Mouse (Mus musculus) liver, embryonic 13.5 days (tissue): ENCODE results near the gene 4930539E08Rik. TPM values are rescaled to one million over a fixed set of nuclear protein-coding genes. Genes with fewer than 3 reads are reported as not detected.

Experiments
- ATAC-seq: fragments of 200-750 bp; cut with Nextera tagmentation; 2 replicates; pipeline ENCODE4 v1.8.0; 2017; ENCODE audit warnings: low read depth, mild to moderate bottlenecking, moderate number of reproducible peaks, moderate library complexity
- DNase-seq: peaks from one replicate; pipeline ENCODE4 v3.0.0; 2022
- H3K27ac ChIP-seq: fragments of 300-500 bp; sonication (generic); 2 replicates; pipeline ENCODE4 v1.5.1; 2015; ENCODE audit warnings: moderate library complexity, mild to moderate bottlenecking, inconsistent platforms
- H3K27me3 ChIP-seq: fragments of 300-500 bp; sonication (generic); 2 replicates; pipeline ENCODE4 v1.6.1; 2015; ENCODE audit warnings: mild to moderate bottlenecking, inconsistent platforms
- H3K36me3 ChIP-seq: fragments of 300-500 bp; sonication (generic); 2 replicates; pipeline ENCODE4 v1.6.1; 2015; ENCODE audit warnings: mild to moderate bottlenecking, inconsistent platforms
- H3K4me1 ChIP-seq: fragments of 300-500 bp; sonication (generic); replicated peaks from 2 replicates; pipeline ENCODE4 v1.6.1; 2015; ENCODE audit warnings: inconsistent platforms
- H3K4me2 ChIP-seq: fragments of 300-500 bp; sonication (generic); 2 replicates; pipeline ENCODE4 v1.6.1; 2015; ENCODE audit warnings: inconsistent platforms, mild to moderate bottlenecking, moderate library complexity
- H3K4me3 ChIP-seq: fragments of 300-500 bp; sonication (generic); replicated peaks from 2 replicates; pipeline ENCODE4 v1.5.1; 2015; ENCODE audit warnings: mild to moderate bottlenecking, inconsistent platforms
- H3K9ac ChIP-seq: fragments of 300-500 bp; sonication (generic); 2 replicates; pipeline ENCODE4 v1.6.1; 2015; ENCODE audit warnings: mild to moderate bottlenecking, inconsistent platforms
- H3K9me3 ChIP-seq: fragments of 300-500 bp; sonication (generic); replicated peaks from 2 replicates; pipeline ENCODE4 v1.6.1; 2016; ENCODE audit warnings: inconsistent platforms
- WGBS: fragments of 180-500 bp; shearing (Covaris S2); methylation state at CpG from one replicate; pipeline ENCODE4 v1.1.7; 2015; ENCODE audit not compliant: insufficient replicate concordance; 5-methylcytosine and 5-hydroxymethylcytosine counted together
- polyA plus RNA-seq: library from polyadenylated mRNA; unstranded; fragments of >200 nt; fragmentation: Nextera tagmentation; extraction: Ambion mirVana; gene quantifications from 2 replicates; pipeline ENCODE4 v1.2.1, GENCODE M21; 2015

The 4930539E08Rik gene
- polyA plus RNA-seq, 1 experiment from 2014 or later = 0.15 TPM

DNA sequence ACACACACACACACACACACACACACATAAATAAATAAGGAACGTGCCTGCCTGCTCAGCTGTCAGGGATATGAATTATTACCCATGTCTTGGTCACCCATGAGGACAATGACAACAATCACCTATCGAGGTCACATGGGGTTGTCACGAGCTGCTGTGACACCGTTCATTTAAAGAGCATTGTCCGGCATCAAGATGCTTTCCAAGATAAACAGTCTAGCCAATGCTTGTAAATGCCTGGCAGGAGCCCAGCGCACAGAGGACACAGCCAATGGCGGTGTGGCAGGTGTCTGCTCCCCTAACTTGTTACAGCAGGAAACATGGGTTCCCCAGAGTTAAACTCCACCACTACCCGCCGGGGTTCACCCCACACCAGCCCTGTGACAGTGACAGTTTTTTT is 12.9 kb upstream of the 4930539E08Rik start:
- Histone ChIP-seq H3K27ac (peak overlapping the region; percentile 99), H3K4me1 (peaks cover 66% of the 10 kb centered on the region)

DNA sequence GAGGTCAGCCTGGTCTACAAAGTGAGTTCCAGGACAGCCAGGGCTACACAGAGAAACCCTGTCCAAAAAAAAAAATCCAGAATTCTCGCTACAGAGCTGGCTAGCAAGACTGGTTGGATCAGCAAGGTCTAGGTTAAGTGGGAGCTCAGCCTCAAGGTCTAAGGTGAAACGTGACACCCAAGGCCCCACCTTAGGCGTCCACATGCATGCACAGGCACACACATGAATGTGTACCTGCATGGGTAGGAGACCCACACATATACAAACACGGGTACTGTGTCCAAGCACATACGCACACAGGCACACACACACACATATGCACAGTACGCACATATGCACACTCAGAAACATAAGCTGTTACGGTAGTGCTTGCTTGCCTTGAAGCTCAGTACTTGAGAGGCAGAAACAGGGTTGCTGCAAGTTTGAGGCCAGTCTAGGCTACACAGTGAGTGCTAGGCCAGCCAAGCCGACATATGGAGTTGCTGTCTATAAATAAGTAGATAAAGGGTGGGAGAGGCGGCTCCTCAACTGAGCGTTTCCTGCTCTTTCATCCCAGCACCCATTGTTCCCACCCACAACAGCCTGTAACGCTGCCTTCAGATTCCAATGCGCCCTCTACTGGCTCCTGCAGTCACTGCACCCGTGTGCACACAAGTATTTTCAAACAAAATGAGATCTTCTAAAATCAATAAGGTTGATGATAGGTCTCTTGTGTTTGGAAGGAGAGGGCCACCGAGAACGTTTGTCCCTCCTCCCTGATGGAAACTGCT is 11.9 kb upstream of the 4930539E08Rik start:
- H3K4me1 ChIP-seq = peaks cover 60% of the 10 kb centered on the region
- ATAC-seq = no peak
- no peak overlapping the region for H3K4me2 ChIP-seq
- DNase-seq = peak; percentile 62
- H3K27ac ChIP-seq = peak overlapping the region; percentile 99
- 33% methylated on average over 15 of the region's 15 CpGs for WGBS
- no peak overlapping the region for H3K9ac ChIP-seq
- no peaks in the 10 kb centered on the region for H3K9me3 ChIP-seq
- H3K4me3 ChIP-seq = no peak overlapping the region
- no peaks in the 10 kb centered on the region for H3K27me3 ChIP-seq
- no peaks in the 10 kb centered on the region for H3K36me3 ChIP-seq

More for the DNA sequence above, 12.9 kb upstream of the 4930539E08Rik start:
- Histone ChIP-seq H3K27me3 (no peaks in the 10 kb centered on the region), H3K9me3 (no peaks in the 10 kb centered on the region), H3K4me2 (no peak overlapping the region), H3K4me3 (no peak overlapping the region), H3K9ac (no peak overlapping the region), H3K36me3 (no peaks in the 10 kb centered on the region)
- 77% methylated on average over 9 of the region's 9 CpGs for WGBS
- no peak for ATAC-seq
- no peak for DNase-seq

GRCm38 (mm10) chr17:28926380-28926779 is 11.3 kb upstream of the 4930539E08Rik start:
- Histone ChIP-seq H3K9ac (no peak overlapping the region), H3K4me2 (no peak overlapping the region)
- WGBS = 9% methylated on average over 13 of the region's 13 CpGs

DNA sequence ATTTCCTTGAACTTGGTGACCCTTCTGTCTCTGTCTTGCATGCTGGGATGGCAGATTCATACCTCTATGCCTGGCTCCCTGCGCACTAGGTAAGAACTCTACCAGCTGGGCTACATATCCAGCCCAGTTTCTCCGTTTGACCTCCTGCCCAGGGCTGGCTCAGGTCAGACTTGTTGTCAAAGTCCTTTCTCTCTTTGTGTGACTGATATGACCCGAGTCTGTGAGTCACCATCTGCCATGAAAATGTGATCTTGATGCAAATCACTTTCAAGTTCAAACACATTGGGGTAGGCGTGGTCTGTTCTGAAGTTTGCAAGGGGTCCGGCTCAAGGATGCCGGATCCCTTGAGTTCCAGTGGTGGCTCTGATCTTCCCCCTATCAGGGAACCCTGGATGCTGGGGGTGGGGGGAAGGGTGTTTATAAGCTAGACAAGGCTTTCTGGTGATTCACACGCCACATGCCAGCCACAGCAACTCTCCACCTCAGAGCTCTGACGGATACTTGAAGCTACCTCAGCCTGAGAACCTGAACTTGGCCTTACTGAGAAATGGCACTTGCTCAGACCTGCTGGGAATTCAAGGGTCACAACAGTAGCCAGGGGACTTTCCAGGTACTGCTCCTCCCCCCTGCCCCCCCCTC is 10.0 kb upstream of the 4930539E08Rik start:
- 73% methylated on average over 8 of the region's 8 CpGs for WGBS
- Histone ChIP-seq H3K27me3 (no peaks in the 10 kb centered on the region), H3K9ac (no peak overlapping the region), H3K4me3 (no peak overlapping the region), H3K36me3 (no peaks in the 10 kb centered on the region), H3K9me3 (no peaks in the 10 kb centered on the region), H3K4me2 (no peak overlapping the region), H3K4me1 (peaks cover 49% of the 10 kb centered on the region), H3K27ac (no peak overlapping the region)
- ATAC-seq (no peak), DNase-seq (no peak)

More at GRCm38 (mm10) chr17:28926380-28926779, 11.3 kb upstream of the 4930539E08Rik start:
- DNase-seq (peak; percentile 61), ATAC-seq (no peak)
- Histone ChIP-seq H3K4me1 (peaks cover 53% of the 10 kb centered on the region), H3K4me3 (no peak overlapping the region), H3K9me3 (no peaks in the 10 kb centered on the region), H3K27me3 (no peaks in the 10 kb centered on the region), H3K27ac (peak overlapping the region; percentile 78; the same call in 1 of the 2 replicates), H3K36me3 (no peaks in the 10 kb centered on the region)

- peaks cover 19% of the 10 kb centered on the region for H3K4me1 ChIP-seq
- WGBS = 19% methylated on average over 6 of the region's 6 CpGs
- H3K9ac ChIP-seq = no peak overlapping the region
Observed at GRCm38 (mm10) chr17:28922096-28922495, 7.0 kb upstream of the 4930539E08Rik start.

GRCm38 (mm10) chr17:28921086-28921485 is 6.0 kb upstream of the 4930539E08Rik start:
- Histone ChIP-seq H3K4me2 (no peak overlapping the region), H3K27me3 (no peaks in the 10 kb centered on the region), H3K27ac (no peak overlapping the region), H3K4me1 (peaks cover 9% of the 10 kb centered on the region), H3K4me3 (no peak overlapping the region), H3K36me3 (no peaks in the 10 kb centered on the region), H3K9me3 (no peaks in the 10 kb centered on the region), H3K9ac (no peak overlapping the region)
- WGBS = 48% methylated on average over 8 of the region's 8 CpGs
- ATAC-seq = no peak
- DNase-seq = no peak

More at GRCm38 (mm10) chr17:28922096-28922495, 7.0 kb upstream of the 4930539E08Rik start:
- DNase-seq = no peak
- Histone ChIP-seq H3K36me3 (no peaks in the 10 kb centered on the region), H3K4me3 (no peak overlapping the region), H3K4me2 (no peak overlapping the region), H3K27me3 (no peaks in the 10 kb centered on the region), H3K9me3 (no peaks in the 10 kb centered on the region), H3K27ac (no peak overlapping the region)
- no peak for ATAC-seq

- ATAC-seq = no peak
- WGBS = 80% methylated on average over 1 of the region's 1 CpGs
- no peak overlapping the region for H3K9ac ChIP-seq
- no peaks in the 10 kb centered on the region for H3K9me3 ChIP-seq
- no peaks in the 10 kb centered on the region for H3K36me3 ChIP-seq
- H3K27me3 ChIP-seq = peaks cover 3% of the 10 kb centered on the region; the same call in 1 of the 2 replicates
- H3K4me3 ChIP-seq = no peak overlapping the region
- no peak overlapping the region for H3K4me2 ChIP-seq
- no peak overlapping the region for H3K27ac ChIP-seq
- no peak for DNase-seq
- peaks cover 8% of the 10 kb centered on the region for H3K4me1 ChIP-seq
Observed at GRCm38 (mm10) chr17:28916520-28916919, 1.4 kb upstream of the 4930539E08Rik start.

- ATAC-seq (no peak), DNase-seq (no peak)
- Histone ChIP-seq H3K36me3 (no peaks in the 10 kb centered on the region), H3K4me1 (peaks cover 14% of the 10 kb centered on the region), H3K27me3 (peaks cover 23% of the 10 kb centered on the region), H3K4me2 (no peak overlapping the region), H3K9me3 (no peaks in the 10 kb centered on the region), H3K9ac (no peak overlapping the region), H3K4me3 (no peak overlapping the region), H3K27ac (no peak overlapping the region)
- WGBS = 68% methylated on average over 6 of the region's 6 CpGs
Observed at GRCm38 (mm10) chr17:28913940-28914339, 1.2 kb downstream of the 4930539E08Rik start.

DNA sequence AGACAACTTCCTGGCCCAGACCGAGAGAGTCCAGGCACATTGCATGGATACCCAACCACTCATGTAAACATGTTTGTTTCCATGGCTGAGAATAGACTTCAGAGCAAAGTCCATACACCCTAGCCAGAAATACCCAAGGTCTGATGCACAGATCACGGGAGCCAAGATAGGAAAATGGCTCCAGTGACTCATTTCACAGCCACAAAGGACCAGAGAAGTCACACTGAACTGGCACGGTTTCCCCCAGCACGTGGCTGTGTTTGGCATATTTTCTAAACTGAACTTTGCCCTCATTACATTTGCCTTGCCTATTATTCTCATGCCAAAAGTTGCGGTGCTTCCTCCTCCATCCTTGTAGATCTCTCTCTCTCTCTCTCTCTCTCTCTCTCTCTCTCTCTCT is 1.9 kb downstream of the 4930539E08Rik start:
- H3K4me3 ChIP-seq = no peak overlapping the region
- H3K9ac ChIP-seq = no peak overlapping the region
- no peak for DNase-seq
- ATAC-seq = no peak
- H3K4me2 ChIP-seq = no peak overlapping the region
- H3K4me1 ChIP-seq = peaks cover 14% of the 10 kb centered on the region
- no peak overlapping the region for H3K27ac ChIP-seq
- H3K27me3 ChIP-seq = peaks cover 24% of the 10 kb centered on the region
- no peaks in the 10 kb centered on the region for H3K9me3 ChIP-seq
- no peaks in the 10 kb centered on the region for H3K36me3 ChIP-seq
- 55% methylated on average over 5 of the region's 5 CpGs for WGBS

GRCm38 (mm10) chr17:28910139-28910538 is 5.0 kb downstream of the 4930539E08Rik start:
- DNase-seq (no peak), ATAC-seq (no peak; the same call in 1 of the 2 replicates)
- Histone ChIP-seq H3K27me3 (peaks cover 33% of the 10 kb centered on the region), H3K36me3 (no peaks in the 10 kb centered on the region), H3K4me3 (no peak overlapping the region), H3K9me3 (no peaks in the 10 kb centered on the region), H3K4me2 (peak overlapping the region; percentile 52), H3K27ac (no peak overlapping the region), H3K4me1 (peaks cover 23% of the 10 kb centered on the region), H3K9ac (no peak overlapping the region)
- 36% methylated on average over 7 of the region's 7 CpGs for WGBS

DNA sequence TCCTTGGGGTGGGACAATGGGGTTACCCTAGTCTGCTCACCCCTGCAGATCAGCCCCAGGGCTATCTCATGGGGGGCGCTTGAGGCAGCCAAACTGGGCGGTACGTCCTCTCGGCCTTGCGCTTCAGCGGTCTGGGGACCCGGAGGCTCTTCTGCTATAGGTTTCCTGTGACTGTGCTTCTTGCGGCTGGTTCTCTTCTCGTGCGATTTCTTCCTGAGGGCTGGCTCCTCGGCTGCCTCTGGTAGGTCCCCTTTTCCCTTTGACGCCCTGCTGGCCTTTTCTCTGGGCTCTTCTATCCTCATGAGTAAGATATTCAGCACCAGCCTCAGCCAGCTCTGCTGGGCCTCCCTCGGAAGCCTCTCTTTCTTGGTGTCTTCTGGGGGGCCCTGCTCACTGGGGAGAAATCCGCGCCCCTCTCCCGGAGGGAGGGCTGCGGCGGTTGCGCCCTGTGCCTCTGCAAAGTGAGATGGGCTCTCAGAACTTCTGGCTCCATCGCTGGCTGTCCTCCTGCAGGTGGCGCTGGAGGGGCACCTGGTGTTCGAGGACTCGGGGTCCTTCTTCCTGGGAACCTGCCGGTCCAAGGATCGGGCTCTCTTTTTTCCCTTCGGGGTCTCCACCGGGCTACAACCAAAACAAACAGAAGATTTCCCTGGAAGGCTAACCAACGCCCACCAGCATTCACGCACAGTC is 5.7 kb downstream of the 4930539E08Rik start:
- no peaks in the 10 kb centered on the region for H3K36me3 ChIP-seq
- H3K4me2 ChIP-seq = peak overlapping the region; percentile 52
- H3K9ac ChIP-seq = peak overlapping the region; percentile 39; the same call in 1 of the 2 replicates
- H3K27ac ChIP-seq = no peak overlapping the region
- no peak for ATAC-seq
- peak overlapping the region; percentile 30 for H3K4me3 ChIP-seq
- peaks cover 23% of the 10 kb centered on the region for H3K4me1 ChIP-seq
- DNase-seq = peak; percentile 36
- no peaks in the 10 kb centered on the region for H3K9me3 ChIP-seq
- peaks cover 36% of the 10 kb centered on the region for H3K27me3 ChIP-seq
- 2% methylated on average over 29 of the region's 29 CpGs for WGBS
